Mouse (Mus musculus): ENCODE data around the gene Ston2.

Gene Ston2

DNA sequence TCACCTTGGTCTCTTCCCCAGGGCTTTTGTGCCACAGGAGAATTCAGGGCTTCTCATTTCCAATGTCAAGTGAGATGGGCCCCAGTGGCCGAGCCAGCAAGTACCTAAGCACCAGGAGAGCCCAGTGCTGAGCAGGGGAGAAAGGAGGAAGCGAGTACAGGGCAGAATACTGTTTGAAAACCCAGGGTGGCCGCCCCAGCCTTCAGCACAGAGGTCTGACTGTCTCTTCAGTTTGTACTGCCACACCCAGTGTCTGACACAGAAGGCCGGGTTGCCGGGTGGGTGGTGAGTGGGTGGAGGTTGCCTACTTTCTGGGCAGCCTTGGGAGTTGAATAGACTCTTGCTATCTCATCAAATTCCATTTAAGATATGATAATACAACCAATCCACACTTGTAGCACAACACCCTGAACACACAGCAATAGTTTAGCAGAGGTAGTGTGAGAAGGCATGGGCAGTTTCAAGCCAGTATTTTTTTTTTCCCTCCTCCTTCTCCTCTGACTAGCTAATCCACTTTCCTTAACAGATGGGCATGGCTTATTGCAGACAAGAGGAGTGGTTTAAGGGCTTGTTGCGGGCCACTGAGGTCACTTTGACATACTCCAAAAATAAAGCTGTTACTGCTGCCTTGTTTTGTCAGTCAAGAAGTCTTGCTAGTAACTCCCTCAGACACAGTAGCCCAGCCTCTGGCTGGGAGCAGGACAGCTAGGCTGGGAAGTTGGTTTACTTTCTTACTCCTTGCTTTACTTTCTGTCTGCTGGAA is 142.6 kb downstream of the Ston2 start:
- DNase-seq = no peak

DNA sequence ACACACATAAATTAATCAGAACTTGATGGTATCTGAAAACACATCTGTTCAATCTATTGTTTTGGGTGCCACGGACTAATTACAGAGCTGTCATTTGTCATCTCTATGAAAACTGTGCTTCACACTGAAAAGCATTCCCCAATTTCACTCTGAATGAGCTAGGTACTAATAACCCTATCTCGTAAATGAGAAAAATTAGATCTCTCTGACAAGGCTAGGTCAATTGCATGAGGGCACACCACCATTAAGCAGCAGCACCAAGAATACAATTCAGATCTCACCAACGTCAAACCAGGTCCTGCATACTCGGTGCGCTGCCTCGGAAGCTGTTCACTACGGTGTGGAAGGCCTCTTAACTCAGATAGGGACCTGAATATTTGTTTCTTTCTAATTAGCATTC is 145.0 kb downstream of the Ston2 start:
- no peak for DNase-seq

DNA sequence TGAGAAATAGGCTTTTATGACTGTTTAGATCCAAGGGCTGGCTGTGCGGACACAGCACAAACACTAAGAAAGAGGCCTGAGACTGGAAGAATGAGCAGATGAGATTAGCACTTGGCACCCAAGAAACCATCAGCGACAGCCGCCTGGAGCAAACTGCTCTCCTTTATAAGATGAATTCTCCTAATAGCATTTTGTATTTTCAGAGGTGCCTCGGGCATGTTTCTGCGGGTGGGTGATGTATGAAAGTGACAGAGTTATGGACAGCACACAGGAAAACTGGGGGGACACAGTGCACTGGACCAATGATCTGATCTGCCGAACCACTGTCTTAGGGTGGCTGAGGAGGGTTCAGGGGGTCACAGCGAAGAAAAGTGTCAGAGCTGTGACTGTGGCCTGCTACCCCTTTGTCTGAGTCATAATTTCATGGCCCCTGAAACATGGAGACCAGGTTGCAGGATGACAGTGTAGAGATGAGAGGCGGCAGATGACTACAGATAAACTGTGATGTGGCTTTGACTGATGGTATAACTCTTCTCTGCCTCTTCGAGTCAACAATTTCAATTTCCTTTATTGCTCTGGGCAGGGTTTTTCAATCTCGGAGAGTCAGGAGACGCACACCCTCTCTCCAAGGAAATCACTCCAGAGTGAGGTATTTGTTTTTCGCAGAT is 145.6 kb downstream of the Ston2 start:
- no peak for DNase-seq

DNA sequence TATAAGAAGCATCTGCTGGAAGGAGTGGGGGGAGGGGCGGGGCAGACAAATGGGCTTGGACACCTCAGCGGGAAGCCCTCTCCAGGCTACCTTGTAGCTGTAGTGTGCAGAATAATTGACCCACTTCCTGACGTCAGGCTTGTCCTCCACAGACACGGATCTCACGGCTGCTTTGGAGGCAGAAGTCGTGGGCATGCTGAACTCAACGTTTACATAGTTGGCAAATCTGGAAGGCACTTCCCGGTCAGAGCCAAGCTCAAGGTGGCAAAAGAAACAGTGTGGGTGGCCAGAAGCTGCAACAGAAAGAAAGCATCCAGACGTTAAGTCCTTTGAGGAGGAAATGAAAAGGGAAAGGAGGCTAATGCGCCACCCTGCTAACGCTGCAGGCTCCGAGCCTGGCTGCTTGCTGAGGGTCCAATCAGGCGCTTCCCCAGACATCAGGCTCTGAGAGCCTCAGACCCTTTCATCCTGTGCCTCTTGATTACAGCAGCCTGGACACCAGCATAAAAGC is 146.5 kb downstream of the Ston2 start:
- DNase-seq = no peak

DNA sequence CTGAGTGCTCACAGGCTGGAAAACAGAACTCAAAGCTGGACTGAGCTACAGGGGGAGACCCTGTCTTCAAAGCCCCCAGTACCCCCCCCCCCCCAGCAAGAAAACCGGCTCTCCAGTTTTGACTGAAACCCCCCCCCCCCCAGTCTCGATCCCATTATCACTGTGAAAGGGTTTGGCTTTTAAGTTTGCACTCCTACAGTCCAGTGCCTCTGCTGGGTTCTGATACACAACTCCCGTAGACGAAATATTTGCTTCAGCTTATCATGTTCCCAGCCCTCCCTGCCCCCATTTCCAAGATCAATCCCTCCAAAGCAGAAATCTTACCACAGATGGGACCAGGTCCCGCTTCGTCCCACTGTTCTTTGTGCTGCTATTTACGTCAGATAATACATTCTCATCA is 147.1 kb downstream of the Ston2 start:
- no peak for DNase-seq

DNA sequence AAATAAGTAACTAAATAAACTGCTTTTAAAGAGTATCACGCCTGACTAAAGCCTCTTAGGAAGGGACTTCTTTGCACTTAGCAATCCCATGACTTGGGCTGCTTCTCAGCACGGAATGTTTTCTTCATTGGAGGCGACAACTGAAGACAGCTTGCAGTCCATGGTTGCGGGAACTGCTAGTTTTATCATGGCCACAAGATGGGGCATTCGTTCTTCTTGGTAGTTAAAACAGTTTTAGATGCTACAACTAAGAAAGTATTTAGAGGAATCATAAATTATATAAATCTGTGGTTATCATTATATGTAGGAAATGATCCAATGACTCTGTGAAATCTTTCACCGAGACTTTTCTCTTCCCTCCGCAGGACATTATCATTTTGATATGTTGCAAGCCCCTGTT is 147.5 kb downstream of the Ston2 start:
- DNase-seq = peak; percentile 67

DNA sequence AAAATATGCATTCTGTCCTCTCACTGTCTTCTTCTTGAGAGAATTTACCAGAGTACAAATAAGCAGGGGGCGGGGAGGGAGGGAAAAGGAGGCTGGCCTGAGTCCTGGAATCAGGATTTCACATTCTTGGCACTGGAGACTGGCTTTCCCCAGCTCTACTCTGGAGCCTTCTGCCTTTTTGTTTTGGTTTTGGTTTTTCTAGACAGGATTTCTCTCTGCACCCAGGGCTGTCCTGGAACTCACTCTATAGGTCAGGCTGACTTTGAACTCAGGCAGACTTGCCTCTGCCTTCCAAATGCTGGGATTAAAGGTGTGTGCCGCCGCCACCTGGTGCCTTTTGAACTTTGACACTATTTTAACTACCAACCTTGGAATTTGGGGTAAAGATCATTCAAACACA is 149.8 kb downstream of the Ston2 start:
- no peak for DNase-seq

DNA sequence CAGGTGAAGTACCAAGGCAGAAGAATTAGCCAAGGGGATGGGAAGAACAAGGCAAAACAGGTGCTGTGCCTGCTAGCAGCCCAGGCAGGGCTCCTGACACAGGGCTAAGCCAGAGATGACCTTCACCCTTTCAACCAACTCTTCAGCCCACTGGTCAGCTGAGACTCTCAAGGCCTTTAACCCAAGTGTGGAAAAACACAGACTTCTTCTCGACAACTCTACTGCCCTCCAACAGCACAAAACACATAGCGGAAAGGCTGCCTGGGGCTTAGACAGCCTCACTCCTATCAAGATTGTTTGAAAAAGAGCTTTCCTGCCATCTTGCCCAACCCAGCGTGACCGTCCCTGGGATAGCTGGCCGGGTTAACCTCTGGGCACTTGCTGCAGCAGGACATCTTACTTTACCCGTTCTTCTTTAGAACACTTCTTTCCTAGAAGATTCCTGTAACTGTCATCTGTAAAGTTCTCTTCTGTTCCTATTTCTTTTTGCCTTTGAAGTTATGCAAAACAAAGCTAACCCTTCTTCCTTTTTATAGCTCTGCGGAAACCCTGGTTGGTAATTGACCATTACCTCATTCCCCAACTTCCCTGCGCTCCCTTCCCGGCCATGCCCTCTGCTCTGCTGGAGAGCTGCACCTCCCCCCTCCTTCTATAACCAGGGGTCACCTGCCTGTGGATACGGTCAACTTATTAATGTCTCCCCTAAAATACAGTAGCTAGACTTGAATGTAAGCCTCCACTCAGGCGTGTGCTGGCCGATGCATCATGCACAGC is 150.9 kb downstream of the Ston2 start:
- DNase-seq = no peak

DNA sequence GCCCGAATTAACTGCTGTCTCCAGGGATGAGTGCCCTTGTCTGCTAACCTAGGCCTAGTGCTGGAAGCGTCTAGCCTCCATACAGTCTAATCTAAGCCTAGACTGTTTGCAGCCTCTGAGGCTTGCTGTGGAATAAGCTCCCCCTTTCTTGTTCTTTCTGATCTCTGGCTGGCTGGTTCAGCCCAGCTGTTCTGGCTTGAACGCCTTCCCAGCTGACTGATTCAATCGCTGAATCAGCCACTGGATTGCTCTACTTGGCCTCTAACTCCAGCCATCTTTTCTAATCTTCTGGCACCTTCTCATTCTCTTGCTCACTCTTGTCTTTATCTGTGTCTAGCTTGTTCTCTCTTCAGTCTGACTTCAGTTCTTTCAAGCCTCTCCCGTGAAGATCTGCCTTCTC is 161.7 kb downstream of the Ston2 start:
- DNase-seq = no peak

DNA sequence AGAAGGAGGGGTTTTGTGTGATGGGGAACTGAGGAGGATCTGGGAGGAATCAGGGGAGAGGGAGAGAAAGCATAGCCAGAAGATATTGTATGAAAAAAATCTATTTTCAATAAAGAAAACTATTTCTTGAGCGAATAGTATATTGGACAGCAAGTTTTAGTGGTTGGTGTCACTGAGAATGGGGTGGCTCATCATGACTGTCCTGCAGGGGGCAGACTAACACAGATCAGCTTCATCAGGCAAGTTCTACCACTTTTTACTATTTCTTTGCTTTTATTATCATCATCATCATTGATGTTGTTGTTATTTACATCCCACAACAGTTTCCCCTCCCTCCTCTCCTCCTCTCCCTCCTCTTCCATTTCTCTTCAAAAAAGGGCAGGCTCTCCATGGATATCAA is 163.2 kb downstream of the Ston2 start:
- DNase-seq = peak; percentile 72

DNA sequence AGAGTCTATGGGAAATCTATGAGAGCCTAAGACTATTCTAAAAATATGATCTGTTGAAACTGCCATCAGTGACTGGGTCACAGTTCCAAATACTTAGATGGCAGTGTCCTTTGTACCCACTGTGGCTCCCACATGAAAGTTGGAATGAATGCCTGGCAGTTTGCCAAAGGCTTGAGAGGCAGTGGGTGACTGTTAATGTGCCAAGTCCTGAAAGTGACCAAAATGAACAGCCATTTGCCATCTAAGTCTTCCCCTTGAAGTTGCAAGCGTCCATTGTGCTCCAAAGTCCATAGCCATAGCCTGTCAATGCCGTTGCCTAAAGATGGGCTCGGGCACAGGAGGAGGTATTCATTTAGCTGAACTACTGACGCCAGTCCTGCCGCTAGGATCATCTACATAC is 178.8 kb downstream of the Ston2 start:
- no peak for DNase-seq

DNA sequence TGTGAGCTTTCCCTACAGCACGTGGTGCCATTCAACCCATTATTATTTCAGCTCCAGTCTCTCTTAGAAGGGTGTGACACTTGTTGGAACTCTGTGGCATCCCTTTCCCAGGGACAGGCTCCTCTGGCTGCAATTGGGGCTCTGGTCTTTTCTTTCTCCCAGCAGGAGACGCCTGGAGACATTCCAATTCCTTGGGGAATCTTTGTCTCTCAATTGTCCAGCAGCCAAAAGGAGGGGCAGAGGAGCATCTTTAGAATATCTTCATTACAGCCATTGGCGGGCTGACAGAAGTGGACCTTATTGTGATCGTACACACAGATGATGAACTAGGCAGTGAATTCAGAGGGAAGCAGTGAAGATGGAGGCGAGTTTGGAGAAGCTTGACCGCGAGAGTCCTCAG is 180.5 kb downstream of the Ston2 start:
- no peak for DNase-seq

DNA sequence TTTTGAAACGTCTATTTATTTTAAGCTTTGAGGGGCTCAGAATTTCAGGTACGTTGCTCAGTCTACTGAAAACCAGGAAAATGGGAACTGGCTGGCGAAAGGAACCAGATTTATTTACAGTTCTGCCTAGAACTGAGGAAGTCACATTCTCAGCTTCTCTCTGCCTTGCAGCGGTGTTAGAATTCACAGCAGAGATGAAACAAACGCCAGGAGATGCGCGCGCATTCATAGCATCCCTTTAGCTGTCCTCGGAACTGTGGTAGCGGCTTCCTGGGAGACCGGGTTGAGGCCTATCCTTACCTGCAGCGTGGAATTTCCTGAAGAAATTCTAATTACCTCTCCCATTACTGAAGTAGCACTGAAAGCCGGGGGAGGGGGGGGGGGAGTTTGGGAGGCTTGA is 181.5 kb downstream of the Ston2 start:
- DNase-seq = no peak

DNA sequence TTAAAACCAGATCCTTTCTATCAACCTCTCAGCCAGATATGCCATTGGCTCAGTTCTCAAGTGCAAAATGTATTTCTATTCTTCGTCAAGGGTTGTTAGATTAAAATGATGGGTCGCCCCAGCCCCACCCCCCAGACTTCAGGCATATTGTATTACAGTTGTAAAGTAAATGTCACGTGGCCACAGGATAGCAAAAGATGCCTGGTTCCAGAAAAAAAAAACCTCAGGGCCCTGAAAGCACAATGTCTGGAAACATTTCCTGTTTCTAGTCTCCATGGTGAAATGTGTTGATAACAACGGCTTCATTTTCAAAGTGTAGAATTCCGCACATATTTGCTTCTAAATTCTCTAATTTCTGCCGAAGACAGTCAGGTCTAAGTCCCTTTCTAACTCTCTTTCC is 183.6 kb downstream of the Ston2 start:
- DNase-seq = no peak

DNA sequence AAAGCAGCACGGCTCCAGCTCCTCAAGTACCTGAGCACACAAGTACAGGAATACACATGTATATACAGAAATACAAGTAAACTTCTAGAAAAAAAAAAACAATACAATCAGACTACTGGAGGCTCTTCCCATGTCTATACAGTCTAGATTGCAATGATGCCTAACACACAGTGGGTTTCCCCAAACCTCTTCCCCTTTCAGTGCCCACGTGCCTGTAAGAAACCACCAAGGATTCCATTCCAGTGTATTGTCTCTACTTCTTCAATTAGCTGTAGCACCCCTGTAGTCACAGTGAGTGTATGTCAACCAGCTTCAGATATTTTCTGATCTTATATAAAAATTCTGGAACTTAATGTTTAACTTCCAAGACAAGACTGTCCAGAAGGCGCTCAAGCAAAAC is 196.1 kb downstream of the Ston2 start:
- DNase-seq = no peak

DNA sequence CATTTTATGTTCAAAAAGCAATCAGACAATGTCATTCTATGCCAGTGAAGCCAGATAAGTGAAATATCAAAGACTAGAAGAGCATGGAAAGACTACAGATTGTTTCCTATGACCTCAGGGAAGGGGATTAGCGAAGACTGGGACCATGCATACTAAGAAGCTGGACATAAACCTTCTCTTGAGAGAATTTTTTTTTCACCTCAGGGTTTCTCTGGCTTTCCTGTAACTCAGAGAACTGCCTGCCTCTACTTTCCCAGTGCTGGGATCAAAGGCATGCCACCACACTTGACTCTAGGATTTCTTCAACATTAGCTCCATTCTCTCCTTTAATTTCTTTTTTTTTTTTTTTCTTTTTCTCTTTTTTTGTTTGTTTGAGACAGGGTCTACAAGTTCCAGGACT is 197.0 kb downstream of the Ston2 start:
- DNase-seq = no peak

DNA sequence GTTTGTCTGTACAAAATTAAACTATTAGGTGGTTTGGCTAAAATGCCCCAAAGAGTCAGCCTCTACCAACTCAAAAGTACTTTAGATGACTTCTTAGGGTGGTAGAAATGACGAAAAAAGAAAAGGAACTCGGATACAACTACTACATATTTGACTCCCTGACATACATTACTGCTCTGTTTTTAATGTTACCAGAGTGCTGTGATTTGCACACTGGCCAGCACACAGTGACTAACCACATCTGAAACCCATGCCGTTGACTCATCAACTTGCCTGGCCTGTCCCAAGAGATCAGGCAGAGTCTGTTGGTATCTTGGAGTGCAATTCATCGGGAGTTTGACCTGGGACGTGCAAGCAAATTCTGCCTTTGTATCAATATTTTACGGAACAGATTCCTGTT is 197.5 kb downstream of the Ston2 start:
- DNase-seq = no peak

DNA sequence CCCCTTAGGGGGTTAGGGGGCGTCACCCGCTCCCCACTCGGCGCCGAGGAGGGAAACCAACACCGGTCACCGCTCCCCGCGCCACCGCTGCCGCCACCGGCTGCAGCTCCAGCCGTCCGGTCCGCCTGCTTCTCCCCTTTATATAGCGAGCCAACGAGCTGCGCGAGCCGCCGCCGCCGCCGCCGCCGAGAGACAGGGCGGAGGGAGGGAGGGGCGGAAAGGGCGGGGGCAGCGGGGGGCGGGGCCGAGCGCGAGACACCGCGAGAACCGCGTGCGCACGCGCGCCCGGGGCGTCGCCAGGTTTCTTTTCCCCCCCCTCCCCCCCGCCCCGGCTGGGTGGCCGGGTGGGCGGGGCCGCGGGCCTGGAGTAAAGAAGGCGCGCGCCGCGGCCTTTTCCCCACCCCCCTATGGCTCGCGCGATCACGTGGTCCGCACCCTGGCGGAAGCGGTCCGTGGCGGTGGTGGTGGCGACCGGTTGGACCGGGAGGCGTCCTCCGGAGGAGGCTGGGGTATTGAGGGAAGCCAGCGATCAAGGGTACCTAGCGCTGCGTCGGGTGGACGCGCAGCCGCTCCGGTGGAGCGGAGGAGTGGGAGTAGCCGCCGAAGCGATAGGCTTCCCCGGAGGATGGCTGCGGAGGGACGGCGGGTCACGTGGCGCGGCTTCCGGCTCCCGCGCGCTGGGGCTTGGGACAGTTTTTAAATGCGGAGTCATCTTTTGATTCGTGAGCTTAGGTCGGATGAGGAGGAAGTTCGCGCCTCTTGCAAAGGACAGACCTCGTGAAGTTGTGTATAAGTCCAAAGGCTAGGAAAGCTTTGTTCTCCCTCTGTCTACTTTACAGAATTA is 198.1 kb downstream of the Ston2 start, which contains the start of gene Gtf2a1:
TSS of gene Gtf2a1 (minus strand) at position 641 of the 844 bp plus-strand sequence.
- peak; percentile 97 for DNase-seq

DNA sequence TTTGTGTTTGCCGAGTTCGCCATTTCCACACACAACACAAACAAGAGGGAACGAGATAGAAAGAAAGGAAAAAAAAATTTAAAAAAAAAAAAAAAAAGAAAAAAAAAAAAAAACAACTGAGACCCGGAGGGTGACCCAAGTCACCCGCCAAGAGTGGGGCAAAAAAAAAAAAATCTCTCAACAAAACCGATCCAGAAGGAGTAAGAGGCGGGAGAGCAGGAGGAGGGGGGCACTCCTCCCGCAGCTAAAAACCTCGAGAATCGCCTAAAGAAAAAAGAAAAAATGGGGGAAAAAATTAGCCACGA is 198.7 kb downstream of the Ston2 start:
- no peak for DNase-seq

DNA sequence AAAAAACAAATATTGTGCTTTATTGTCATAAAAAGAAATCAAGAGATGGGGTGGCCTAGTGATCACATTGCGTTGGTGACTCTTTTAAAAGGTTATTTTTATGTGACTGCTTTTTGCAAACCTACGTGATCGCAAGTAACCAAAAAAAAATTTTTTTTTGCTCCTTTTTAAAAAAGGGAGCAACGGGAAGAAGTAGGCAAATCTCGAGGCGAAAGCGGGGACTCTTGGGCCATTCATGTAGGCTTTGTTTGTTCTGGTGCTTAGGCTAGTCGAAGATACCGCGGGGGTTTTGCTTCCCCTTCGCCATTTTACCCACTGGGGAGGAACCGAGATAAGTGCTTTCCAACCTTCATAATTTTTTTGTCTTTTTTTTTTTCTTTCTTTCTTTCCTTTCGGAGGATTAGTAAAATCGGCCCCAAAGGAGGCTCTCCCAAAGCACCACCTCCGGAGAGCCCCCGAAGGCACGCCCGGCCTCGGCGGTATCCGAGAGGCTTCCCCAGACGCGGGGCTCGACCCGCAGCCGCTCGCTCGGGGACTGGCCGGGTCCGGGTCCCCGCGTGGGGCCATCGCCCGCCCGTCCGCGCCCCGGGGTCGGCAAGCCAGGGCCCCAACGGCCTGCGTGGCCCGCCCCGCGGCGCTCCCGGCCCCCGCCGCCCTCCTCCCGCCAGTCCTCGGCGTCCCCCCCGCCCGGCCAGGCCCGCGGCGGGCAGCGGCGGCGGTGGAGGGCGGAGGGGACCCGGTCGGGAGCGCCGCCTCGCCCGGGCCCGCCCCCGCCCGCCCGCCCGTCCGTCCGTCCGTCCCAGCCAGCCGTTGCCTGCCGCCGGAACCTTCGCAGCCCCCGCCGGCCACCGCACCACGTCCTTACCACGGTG is 199.3 kb downstream of the Ston2 start:
- DNase-seq = peak; percentile 72

DNA sequence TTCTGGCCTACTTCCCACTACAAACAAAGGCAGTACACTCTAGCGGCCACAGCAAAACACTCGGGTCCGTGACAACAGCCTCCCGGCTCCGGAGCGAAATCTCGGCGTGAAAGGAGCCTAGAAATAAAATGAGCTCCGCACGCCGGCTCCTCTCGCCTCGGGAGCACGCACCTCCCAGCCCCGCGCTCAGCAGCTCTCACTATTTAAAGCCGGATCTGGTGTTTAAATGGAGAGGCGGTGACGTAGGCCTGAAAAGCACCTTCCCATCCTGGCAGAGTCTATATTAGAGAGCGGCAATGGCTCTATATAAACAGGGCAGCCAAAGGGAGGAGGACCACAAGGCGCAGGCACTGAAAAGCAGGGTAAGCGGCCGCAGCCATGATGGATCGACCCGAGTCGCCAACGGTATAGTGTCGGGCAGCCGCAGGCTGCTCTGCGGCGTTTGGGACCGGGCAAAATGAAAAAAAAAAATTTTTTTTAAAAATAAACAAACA is 200.0 kb downstream of the Ston2 start:
- DNase-seq = peak; percentile 87
